Mouse (Mus musculus): ENCODE results near the gene Vwa3a. TPM values are rescaled to one million over a fixed set of nuclear protein-coding genes. Genes with fewer than 3 reads are reported as not detected.

Gene Vwa3a
- polyA plus RNA-seq (2015; fragmentation: Nextera tagmentation; extraction: Ambion mirVana): 0.04 and 0.12 TPM in 2 replicates

DNA sequence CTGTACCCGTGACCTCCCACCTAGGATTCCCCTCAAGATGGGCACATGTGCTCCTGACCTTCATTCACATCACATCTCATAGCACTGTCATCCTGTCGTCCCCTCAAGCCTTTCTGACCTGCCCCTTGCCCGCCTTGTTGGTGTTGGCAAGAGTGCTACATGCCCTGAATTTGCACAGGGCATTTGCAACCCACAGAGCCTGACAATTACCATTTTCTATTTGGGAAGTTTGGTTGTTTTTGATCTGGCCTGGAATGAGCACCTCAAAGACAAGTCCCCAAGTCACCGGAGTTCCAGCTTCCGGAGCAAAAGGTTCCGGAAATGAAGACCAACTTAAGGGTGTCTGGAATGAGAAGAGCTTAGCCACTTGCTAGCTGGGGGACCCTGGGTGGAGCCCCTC lies at the start of gene Vwa3a:
TSS of gene Vwa3a (plus strand) at position 301 of the 400 bp plus-strand sequence.
- Histone ChIP-seq H3K4me2 (ENCODE audit: low read depth, low read length) (no peak within 1 kb of the TSS), H3K9ac (replicated peaks) (no peak within 1 kb of the TSS), H3K36me3 (replicated peaks; ENCODE audit: insufficient read depth, low read length) (no peaks in the 10 kb centered on the region; the same call in 1 of the 2 replicates), H3K27ac (ENCODE audit: low read depth) (no peak within 1 kb of the TSS), H3K4me3 (ENCODE audit: low read depth, low read length) (no peak within 1 kb of the TSS), H3K4me1 (ENCODE audit: insufficient read depth) (no peaks in the 10 kb centered on the region), H3K9me3 (ENCODE audit: low read length) (no peaks in the 10 kb centered on the region), H3K27me3 (ENCODE audit: insufficient read depth, low read length) (no peaks in the 10 kb centered on the region; the same call in 1 of the 2 replicates)
- no peak for ATAC-seq
- DNase-seq: no peak
- WGBS (ENCODE audit: insufficient replicate concordance): 59% methylated on average over 6 of the region's 6 CpGs
- no peak for TF ChIP-seq CTCF (IDR thresholded peaks at IDR 0.05; ENCODE audit: low read depth)

GRCm38 (mm10) chr7:120690634-120691033 lies 48.5 kb upstream of the Vwa3a start:
- Histone ChIP-seq H3K27ac (ENCODE audit: low read depth) (no peak overlapping the region), H3K4me2 (ENCODE audit: low read depth, low read length) (no peak overlapping the region), H3K4me3 (ENCODE audit: low read depth, low read length) (no peak overlapping the region), H3K9me3 (ENCODE audit: low read length) (no peaks in the 10 kb centered on the region), H3K4me1 (ENCODE audit: insufficient read depth) (peaks cover 3% of the 10 kb centered on the region), H3K36me3 (replicated peaks; ENCODE audit: insufficient read depth, low read length) (peaks cover 11% of the 10 kb centered on the region; the same call in 1 of the 2 replicates), H3K27me3 (ENCODE audit: insufficient read depth, low read length) (no peaks in the 10 kb centered on the region), H3K9ac (replicated peaks) (no peak overlapping the region)
- WGBS (ENCODE audit: insufficient replicate concordance): 79% methylated on average over 4 of the region's 4 CpGs
- ATAC-seq: no peak
- TF ChIP-seq CTCF (IDR thresholded peaks at IDR 0.05; ENCODE audit: low read depth) (peak; percentile 52), EP300 (IDR thresholded peaks at IDR 0.05; ENCODE audit: low read depth) (no peak)
- peak; percentile 33 for DNase-seq

DNA sequence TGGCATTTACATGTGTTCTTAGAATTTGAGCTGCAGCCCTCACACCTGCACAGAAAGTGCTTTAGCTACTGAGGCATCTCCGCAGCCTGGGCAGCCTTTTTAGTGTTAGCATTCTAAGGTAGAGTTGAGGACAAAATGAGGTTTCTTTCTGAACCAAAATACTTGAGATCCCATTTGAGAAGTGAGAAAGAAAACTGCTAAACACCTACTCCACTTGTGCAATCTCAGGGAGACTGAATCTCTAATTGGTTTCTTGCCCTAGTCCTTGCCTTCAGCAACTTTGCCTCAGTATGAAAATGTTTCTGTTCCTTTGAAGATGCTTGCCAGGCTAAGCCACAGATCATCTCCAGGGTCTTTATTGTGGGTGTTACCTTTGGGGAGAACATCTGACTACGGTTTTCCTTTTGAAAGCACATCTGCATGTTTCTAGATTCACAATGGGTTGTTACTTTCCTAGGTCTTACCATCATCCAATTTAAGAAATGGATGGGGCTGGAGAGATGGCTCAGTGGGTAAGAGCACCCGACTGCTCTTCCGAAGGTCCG lies 45.2 kb upstream of the Vwa3a start:
- TF ChIP-seq CTCF (IDR thresholded peaks at IDR 0.05; ENCODE audit: low read depth) (no peak), EP300 (IDR thresholded peaks at IDR 0.05; ENCODE audit: low read depth) (no peak)
- ATAC-seq: no peak
- no peaks in the 10 kb centered on the region for H3K9me3 ChIP-seq (ENCODE audit: low read length)

GRCm38 (mm10) chr7:120695196-120695595 lies 43.9 kb upstream of the Vwa3a start:
- no peaks in the 10 kb centered on the region; the same call in 1 of the 2 replicates for H3K4me1 ChIP-seq (ENCODE audit: insufficient read depth)
- H3K4me3 ChIP-seq (ENCODE audit: low read depth, low read length): no peak overlapping the region
- no peak overlapping the region for H3K4me2 ChIP-seq (ENCODE audit: low read depth, low read length)
- DNase-seq: no peak
- no peak for ATAC-seq
- H3K36me3 ChIP-seq (replicated peaks; ENCODE audit: insufficient read depth, low read length): 0 out of 2 replicates have a peak, but pooled peaks cover 8% of the 10 kb centered on the region
- H3K27me3 ChIP-seq (ENCODE audit: insufficient read depth, low read length): no peaks in the 10 kb centered on the region
- H3K9ac ChIP-seq (replicated peaks): no peak overlapping the region
- H3K9me3 ChIP-seq (ENCODE audit: low read length): no peaks in the 10 kb centered on the region
- H3K27ac ChIP-seq (ENCODE audit: low read depth): no peak overlapping the region
- TF ChIP-seq EP300 (IDR thresholded peaks at IDR 0.05; ENCODE audit: low read depth): no peak
- TF ChIP-seq CTCF (IDR thresholded peaks at IDR 0.05; ENCODE audit: low read depth): no peak
- 64% methylated on average over 6 of the region's 6 CpGs for WGBS (ENCODE audit: insufficient replicate concordance)

More for the DNA sequence above, 45.2 kb upstream of the Vwa3a start:
- no peaks in the 10 kb centered on the region; the same call in 1 of the 2 replicates for H3K4me1 ChIP-seq (ENCODE audit: insufficient read depth)
- H3K27ac ChIP-seq (ENCODE audit: low read depth): no peak overlapping the region
- 88% methylated on average over 5 of the region's 5 CpGs for WGBS (ENCODE audit: insufficient replicate concordance)
- H3K36me3 ChIP-seq (replicated peaks; ENCODE audit: insufficient read depth, low read length): peaks cover 11% of the 10 kb centered on the region; the same call in 1 of the 2 replicates
- DNase-seq: no peak
- H3K9ac ChIP-seq (replicated peaks): no peak overlapping the region
- H3K4me3 ChIP-seq (ENCODE audit: low read depth, low read length): no peak overlapping the region
- H3K4me2 ChIP-seq (ENCODE audit: low read depth, low read length): no peak overlapping the region
- no peaks in the 10 kb centered on the region for H3K27me3 ChIP-seq (ENCODE audit: insufficient read depth, low read length)

- Histone ChIP-seq H3K27me3 (ENCODE audit: insufficient read depth, low read length) (no peaks in the 10 kb centered on the region), H3K4me2 (ENCODE audit: low read depth, low read length) (no peak overlapping the region), H3K9ac (replicated peaks) (no peak overlapping the region), H3K36me3 (replicated peaks; ENCODE audit: insufficient read depth, low read length) (0 out of 2 replicates have a peak, but pooled peaks cover 8% of the 10 kb centered on the region), H3K9me3 (ENCODE audit: low read length) (no peaks in the 10 kb centered on the region), H3K27ac (ENCODE audit: low read depth) (no peak overlapping the region), H3K4me1 (ENCODE audit: insufficient read depth) (no peaks in the 10 kb centered on the region; the same call in 1 of the 2 replicates), H3K4me3 (ENCODE audit: low read depth, low read length) (no peak overlapping the region)
- WGBS (ENCODE audit: insufficient replicate concordance): 50% methylated on average over 1 of the region's 1 CpGs
- no peak for TF ChIP-seq CTCF (IDR thresholded peaks at IDR 0.05; ENCODE audit: low read depth)
- no peak for TF ChIP-seq EP300 (IDR thresholded peaks at IDR 0.05; ENCODE audit: low read depth)
- ATAC-seq: no peak
- no peak for DNase-seq
These were observed 43.5 kb upstream of the Vwa3a start for GRCm38 (mm10) chr7:120695641-120696040.

GRCm38 (mm10) chr7:120696331-120696730 lies 42.8 kb upstream of the Vwa3a start:
- H3K9me3 ChIP-seq (ENCODE audit: low read length): no peaks in the 10 kb centered on the region
- DNase-seq (no peak), ATAC-seq (no peak)
- 0 out of 2 replicates have a peak, but pooled peaks cover 7% of the 10 kb centered on the region for H3K36me3 ChIP-seq (replicated peaks; ENCODE audit: insufficient read depth, low read length)
- no peaks in the 10 kb centered on the region; the same call in 1 of the 2 replicates for H3K4me1 ChIP-seq (ENCODE audit: insufficient read depth)
- H3K27ac ChIP-seq (ENCODE audit: low read depth): no peak overlapping the region
- no peaks in the 10 kb centered on the region for H3K27me3 ChIP-seq (ENCODE audit: insufficient read depth, low read length)
- H3K4me2 ChIP-seq (ENCODE audit: low read depth, low read length): no peak overlapping the region
- no peak overlapping the region for H3K9ac ChIP-seq (replicated peaks)
- TF ChIP-seq CTCF (IDR thresholded peaks at IDR 0.05; ENCODE audit: low read depth): no peak
- whole genome bisulfite sequencing (ENCODE audit: insufficient replicate concordance): 86% methylated on average over 2 of the region's 2 CpGs
- H3K4me3 ChIP-seq (ENCODE audit: low read depth, low read length): no peak overlapping the region

Measured in liver, postnatal 0 days (tissue).